ENCODE assay signal across 8 mouse cellular contexts in genomic region chr4:118543592-118544260, GRCm38 (mm10). TPM values are rescaled to one million over a fixed set of nuclear protein-coding genes. Genes with fewer than 3 reads are reported as not detected.
DNase-seq lines count a peak whose midpoint lies in the region; ATAC-seq and TF ChIP-seq lines count a peak whose summit lies in the region.

Gene Tmem125, minus strand, starts transcription at chr4:118544044.

- peaks cover 10% of the 10 kb centered on the region for H3K27me3 ChIP-seq in heart, embryonic 16.5 days (ENCODE audit: control insufficient read depth, insufficient read depth, low read length)
- H3K27me3 ChIP-seq in kidney, postnatal 0 days (ENCODE audit: insufficient read depth, low read length), result no peaks in the 10 kb centered on the region
- no peaks in the 10 kb centered on the region for H3K27me3 ChIP-seq in small intestine, adult 2 months (ENCODE audit: control insufficient read depth, insufficient read depth, low read length)

- 4% methylated on average over 24 of the region's 24 CpGs for WGBS in heart, embryonic 16.5 days
- WGBS in kidney, postnatal 0 days, result 3% methylated on average over 24 of the region's 24 CpGs
- 4% methylated on average over 24 of the region's 24 CpGs for whole genome bisulfite sequencing in small intestine, adult 2 months

- peak; percentile 38; the same call in 1 of the 2 replicates for TF ChIP-seq POLR2A in small intestine, adult 2 months (IDR thresholded peaks at IDR 0.05; ENCODE audit: low read depth, low read length)

- H3K27ac ChIP-seq in left cerebral cortex, adult 2 months, result peak within 1 kb of the TSS; percentile 22
- H3K27ac ChIP-seq in heart, embryonic 16.5 days (ENCODE audit: low read length), result no peak within 1 kb of the TSS
- H3K27ac ChIP-seq in kidney, postnatal 0 days, result peak within 1 kb of the TSS; percentile 84
- H3K27ac ChIP-seq in small intestine, adult 2 months (ENCODE audit: insufficient read depth, low read depth, low read length), result peak within 1 kb of the TSS; percentile 96

- H3K36me3 ChIP-seq in heart, embryonic 16.5 days (ENCODE audit: control insufficient read depth, insufficient read depth), result no peaks in the 10 kb centered on the region
- no peaks in the 10 kb centered on the region for H3K36me3 ChIP-seq in kidney, postnatal 0 days (ENCODE audit: insufficient read depth, low read length)
- 0 out of 2 replicates have a peak, but pooled peaks cover 1% of the 10 kb centered on the region for H3K36me3 ChIP-seq in small intestine, adult 2 months (ENCODE audit: control insufficient read depth, insufficient read depth, low read length)

- peak within 1 kb of the TSS; percentile 32 for H3K4me3 ChIP-seq in left cerebral cortex, adult 2 months
- peak within 1 kb of the TSS; percentile 49 for H3K4me3 ChIP-seq in heart, embryonic 16.5 days (ENCODE audit: low read length)
- peak within 1 kb of the TSS; percentile 26 for H3K4me3 ChIP-seq in kidney, postnatal 0 days (replicated peaks; ENCODE audit: low read depth, low read length)
- peak within 1 kb of the TSS; percentile 67 for H3K4me3 ChIP-seq in small intestine, adult 2 months (ENCODE audit: low read depth, low read length)

- H3K9ac ChIP-seq in heart, embryonic 16.5 days (ENCODE audit: low read length), result peak within 1 kb of the TSS; percentile 61
- peak within 1 kb of the TSS; percentile 28; the same call in 1 of the 2 replicates for H3K9ac ChIP-seq in kidney, postnatal 0 days (ENCODE audit: low read depth, low read length)

- peaks cover 2% of the 10 kb centered on the region; the same call in 1 of the 2 replicates for H3K9me3 ChIP-seq in heart, embryonic 16.5 days (replicated peaks; ENCODE audit: control insufficient read depth, low read length)
- H3K9me3 ChIP-seq in kidney, postnatal 0 days (replicated peaks; ENCODE audit: low read length), result no peaks in the 10 kb centered on the region

- H3K4me1 ChIP-seq in heart, embryonic 16.5 days (ENCODE audit: control insufficient read depth, insufficient read depth, low read length), result peaks cover 4% of the 10 kb centered on the region; the same call in 1 of the 2 replicates
- no peaks in the 10 kb centered on the region; the same call in 1 of the 2 replicates for H3K4me1 ChIP-seq in kidney, postnatal 0 days (replicated peaks; ENCODE audit: insufficient read depth, low read length)
- peaks cover 12% of the 10 kb centered on the region for H3K4me1 ChIP-seq in small intestine, adult 2 months (ENCODE audit: control insufficient read depth, insufficient read depth, insufficient read length, low read length)

- peak; percentile 74; the same call in 1 of the 2 replicates for ATAC-seq in heart, embryonic 16.5 days (replicated peaks; ENCODE audit: extremely low read depth, insufficient read depth, low FRiP score)
- ATAC-seq in kidney, postnatal 0 days (replicated peaks; ENCODE audit: low FRiP score, low read depth), result peak; percentile 88
- ATAC-seq in activated CD4-positive, CD25-positive, alpha-beta regulatory T cell, adult 4 months, result no peak

- intact Hi-C loops in left cerebral cortex, adult 2 months (cut with DNase I), result loop anchor here (5.0 kb wide), 1 partner anchor 96 kb away; no protein-coding TSS in a partner anchor
- intact Hi-C loops in left cerebral cortex, postnatal 25 days (cut with DNase I), result loop anchor here (5.0 kb wide), 1 partner anchor 86 kb away; the partner anchor contains the start of gene Mpl

- peak within 1 kb of the TSS; percentile 79 for H3K4me2 ChIP-seq in heart, embryonic 16.5 days (ENCODE audit: low read depth, low read length)
- peak within 1 kb of the TSS; percentile 53 for H3K4me2 ChIP-seq in kidney, postnatal 0 days (ENCODE audit: low read length)

- no peak for TF ChIP-seq CTCF in left cerebral cortex, adult 2 months (IDR thresholded peaks at IDR 0.05)
- TF ChIP-seq CTCF in kidney, postnatal 0 days (IDR thresholded peaks at IDR 0.05; ENCODE audit: low read depth), result no peak
- TF ChIP-seq CTCF in small intestine, adult 2 months (IDR thresholded peaks at IDR 0.05; ENCODE audit: extremely low read depth, insufficient read length, insufficient replicate concordance, low read depth, low read length), result no peak

- DNase-seq in left cerebral cortex, adult 2 months (ENCODE audit: extremely low spot score in 1 of 2, low spot score in 2 of 2), result peak in 1 of 2 experiments; percentile 31
- DNase-seq in left cerebral cortex, postnatal 25 days (ENCODE audit: low spot score in 2 of 2), result no peak
- DNase-seq in embryo, embryonic 10 days (ENCODE audit: low spot score), result peak; percentile 59
- DNase-seq in kidney, postnatal 0 days (ENCODE audit: low spot score), result peak; percentile 58
- DNase-seq in lung, postnatal 14 days, result peak; percentile 79

RNA-seq across cellular contexts. Expression of gene Tmem125, which starts in this region (rescaled TPM):
- total RNA-seq in left cerebral cortex, adult 2 months (2021), result 1 to 10 TPM; 5.0 to 7.1 TPM
- 1 to 10 TPM; 7.3 to 9.9 TPM for total RNA-seq in left cerebral cortex, postnatal 25 days (2021)
- 0.80 and 0.95 TPM in 2 replicates for polyA plus RNA-seq in heart, embryonic 16.5 days (2015; fragmentation: Nextera tagmentation; extraction: Ambion mirVana)
- 11.3 and 12.3 TPM in 2 replicates for polyA plus RNA-seq in kidney, postnatal 0 days (2015; fragmentation: Nextera tagmentation; extraction: Ambion mirVana)
- 37.2 and 68.8 TPM in 2 replicates for polyA plus RNA-seq in small intestine, adult 2 months (2012; rRNA removed)
- polyA plus RNA-seq in activated CD4-positive, CD25-positive, alpha-beta regulatory T cell, adult 4 months (2017; shearing (Covaris generic)), result not detected

Comparison
In these comparisons a context has a peak if more than half of its experiments do, and no peak if none do; other contexts are left out.
1. Peak in ATAC-seq, H3K4me3 ChIP-seq, H3K9ac ChIP-seq and H3K4me2 ChIP-seq in heart, embryonic 16.5 days; RNA of the gene not detected or under 1 TPM.
2. DNase-seq: peak in embryo, embryonic 10 days (single experiment), kidney, postnatal 0 days (single experiment) and lung, postnatal 14 days (single experiment); none in left cerebral cortex, postnatal 25 days (0 of 2).
3. Peak in every context shown above with its lines, with median percentiles within 50 percentile points of each other: H3K4me3 ChIP-seq.